ENCODE assay signal across 22 mouse cellular contexts in the genomic region with DNA sequence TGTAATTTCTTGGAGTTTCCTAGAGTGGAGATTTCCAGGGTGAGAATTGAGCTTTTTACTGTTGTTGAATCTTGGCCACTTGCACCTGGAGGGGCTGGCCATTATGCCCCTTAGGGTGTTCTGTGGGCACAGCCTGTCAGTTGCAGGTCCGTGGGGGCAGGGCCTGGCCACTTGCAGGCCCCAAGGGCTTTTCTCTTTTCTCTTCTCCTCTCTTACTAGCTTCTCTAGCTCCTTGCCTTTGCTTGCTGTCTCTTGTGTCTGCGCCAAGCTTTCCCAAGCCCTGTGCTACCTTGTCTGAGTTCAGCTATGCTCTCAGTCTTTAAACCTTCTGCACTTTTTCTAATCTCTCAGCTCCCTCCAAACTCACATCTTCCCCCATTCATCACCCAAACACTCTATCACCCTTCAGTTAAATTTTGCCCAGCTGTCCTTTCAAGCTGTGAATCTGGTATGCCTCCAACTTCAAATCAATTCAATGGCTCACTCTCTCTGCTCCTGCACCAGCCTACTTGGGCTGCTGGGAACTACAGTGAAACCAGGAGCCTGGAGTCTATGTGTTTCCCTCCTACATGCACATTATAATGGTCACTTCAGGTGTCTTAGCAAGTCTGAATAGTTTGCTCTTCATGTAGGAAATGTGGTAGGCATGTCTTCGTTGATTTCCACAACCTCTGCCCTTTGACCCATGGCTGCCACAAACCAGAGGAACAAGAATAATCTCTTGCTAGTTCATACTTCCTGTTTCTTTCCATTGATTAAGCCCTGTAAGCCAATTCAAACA. TPM values are rescaled to one million over a fixed set of nuclear protein-coding genes. Genes with fewer than 3 reads are reported as not detected.
DNase-seq lines count a peak whose midpoint lies in the region; ATAC-seq and TF ChIP-seq lines count a peak whose summit lies in the region.
"Had no signal": no experiment of that assay in that cellular context is flagged by ENCODE, and none has a peak within 500 bp of the region (broad histone marks: within the 10 kb centered on the region; RNA-seq: fewer than 3 reads in every experiment).

No protein-coding gene starts in this region.

- WGBS in intestine, postnatal 0 days = 60% methylated on average over 3 of the region's 3 CpGs
- 60% methylated on average over 3 of the region's 3 CpGs for WGBS in stomach, postnatal 0 days

- H3K4me2 ChIP-seq in intestine, postnatal 0 days (replicated peaks; ENCODE audit: low read depth) = no peak overlapping the region
- no peak overlapping the region for H3K4me2 ChIP-seq in stomach, postnatal 0 days (replicated peaks; ENCODE audit: low read depth)
- H3K4me2 ChIP-seq: lung, embryonic 14.5 days; stomach, embryonic 15.5 days had no signal

- H3K36me3 ChIP-seq in intestine, postnatal 0 days (ENCODE audit: control insufficient read depth, insufficient read depth) = no peaks in the 10 kb centered on the region
- H3K36me3 ChIP-seq in stomach, postnatal 0 days (ENCODE audit: control insufficient read depth, insufficient read depth, low read length) = no peaks in the 10 kb centered on the region
- H3K36me3 ChIP-seq: forebrain, embryonic 10.5 days; midbrain, embryonic 10.5 days; stomach, embryonic 15.5 days had no signal

- no peak overlapping the region for H3K4me3 ChIP-seq in left cerebral cortex, adult 2 months
- no peak overlapping the region for H3K4me3 ChIP-seq in intestine, postnatal 0 days (ENCODE audit: low read depth, low read length)
- H3K4me3 ChIP-seq in stomach, postnatal 0 days (ENCODE audit: low read depth, low read length) = no peak overlapping the region
- H3K4me3 ChIP-seq: forebrain, embryonic 10.5 days; heart, adult 2 months; midbrain, embryonic 10.5 days; stomach, embryonic 15.5 days had no signal

- peaks cover 8% of the 10 kb centered on the region for H3K4me1 ChIP-seq in intestine, postnatal 0 days (replicated peaks; ENCODE audit: control insufficient read depth, insufficient read depth, low read length)
- H3K4me1 ChIP-seq in stomach, postnatal 0 days (replicated peaks; ENCODE audit: control insufficient read depth, insufficient read depth) = no peaks in the 10 kb centered on the region
- H3K4me1 ChIP-seq: forebrain, embryonic 10.5 days; midbrain, embryonic 10.5 days; stomach, embryonic 15.5 days had no signal

- H3K9ac ChIP-seq in intestine, postnatal 0 days (ENCODE audit: low read depth, low read length) = no peak overlapping the region
- H3K9ac ChIP-seq in stomach, postnatal 0 days (ENCODE audit: low read length) = no peak overlapping the region
- H3K9ac ChIP-seq: lung, embryonic 14.5 days; stomach, embryonic 15.5 days had no signal

- intact Hi-C loops in left cerebral cortex, adult 2 months (cut with DNase I) = no loop called here

- peak overlapping the region; percentile 62; the same call in 1 of the 2 replicates for H3K27ac ChIP-seq in left cerebral cortex, adult 2 months
- peak overlapping the region; percentile 71 for H3K27ac ChIP-seq in intestine, postnatal 0 days (ENCODE audit: low read depth, low read length)
- 0 out of 2 replicates have a peak overlapping the region, but pooled peaks have one; percentile 13 for H3K27ac ChIP-seq in stomach, postnatal 0 days (replicated peaks)
- H3K27ac ChIP-seq: forebrain, embryonic 10.5 days; heart, adult 2 months; hindbrain, postnatal 0 days; midbrain, embryonic 10.5 days; stomach, embryonic 15.5 days had no signal

- H3K27me3 ChIP-seq in intestine, postnatal 0 days (replicated peaks; ENCODE audit: control insufficient read depth, insufficient read depth, low read length) = no peaks in the 10 kb centered on the region
- no peaks in the 10 kb centered on the region for H3K27me3 ChIP-seq in stomach, postnatal 0 days (ENCODE audit: control insufficient read depth, insufficient read depth, low read length)
- H3K27me3 ChIP-seq: stomach, embryonic 15.5 days had no signal

- no peak for TF ChIP-seq EP300 in stomach, postnatal 0 days (optimal IDR thresholded peaks at IDR 0.05)

- no peak for DNase-seq in left cerebral cortex, adult 2 months (ENCODE audit: extremely low spot score in 1 of 2, low spot score in 2 of 2)
- no peak for DNase-seq in left cerebral cortex, adult 9 months (ENCODE audit: low spot score in 2 of 2)
- peak; percentile 13 to 44 for DNase-seq in urinary bladder, postnatal 4 days (ENCODE audit: low spot score in 2 of 2)
- DNase-seq in urinary bladder, adult 18-20 months (ENCODE audit: low spot score in 2 of 2) = no peak
- no peak for DNase-seq in stomach, postnatal 0 days (ENCODE audit: low spot score)
- no peak for DNase-seq in adrenal gland, adult 2 months
- DNase-seq in cerebellum, adult 8-10 months = no peak
- DNase-seq: adrenal gland, adult 8-10 months; cerebellum, adult 11-12 months; cerebellum, postnatal 25 days; gastrocnemius, postnatal 10 days; heart, adult 2 months; heart, postnatal 4 days; kidney, postnatal 36 days; lung, embryonic 14.5 days; lung, postnatal 36 days; thymus, adult 2 months had no signal

- no peaks in the 10 kb centered on the region for H3K9me3 ChIP-seq in intestine, postnatal 0 days (ENCODE audit: control insufficient read depth)
- H3K9me3 ChIP-seq in stomach, postnatal 0 days (ENCODE audit: control insufficient read depth, low read length) = no peaks in the 10 kb centered on the region
- H3K9me3 ChIP-seq: forebrain, embryonic 10.5 days; midbrain, embryonic 10.5 days; stomach, embryonic 15.5 days had no signal

- no peak for TF ChIP-seq CTCF in left cerebral cortex, adult 2 months (IDR thresholded peaks at IDR 0.05)
- no peak for TF ChIP-seq CTCF in intestine, postnatal 0 days (IDR thresholded peaks at IDR 0.05; ENCODE audit: low read depth)
- no peak for TF ChIP-seq CTCF in stomach, postnatal 0 days (IDR thresholded peaks at IDR 0.05; ENCODE audit: low read depth)

- ATAC-seq in intestine, postnatal 0 days = no peak
- no peak for ATAC-seq in stomach, postnatal 0 days (ENCODE audit: low FRiP score, low TSS enrichment)
- ATAC-seq: hindbrain, postnatal 0 days had no signal

RNA-seq across cellular contexts. Expression of a gene that starts 5.7 kb away (rescaled TPM):
- 10 to 100 TPM; 13.9 to 15.6 TPM for total RNA-seq in left cerebral cortex, adult 2 months (2021)
- 9.7 and 11.1 TPM in 2 replicates for polyA plus RNA-seq in intestine, postnatal 0 days (2015; fragmentation: Nextera tagmentation; extraction: Ambion mirVana)
- 5.0 and 7.5 TPM in 2 replicates for polyA plus RNA-seq in stomach, postnatal 0 days (2015; fragmentation: Nextera tagmentation; extraction: Ambion mirVana)
- 10 to 100 TPM; 36.2 to 55.3 TPM for total RNA-seq in adrenal gland, adult 2 months (2021)
- 39.5 and 42.7 TPM in 2 replicates for polyA plus RNA-seq in adrenal gland, adult 2 months (2012; rRNA removed)

Comparison
In these comparisons a context has a peak if more than half of its experiments do, and no peak if none do; other contexts are left out.
1. DNase-seq: peak in urinary bladder, postnatal 4 days (2 of 2); none in left cerebral cortex, adult 2 months (0 of 2), left cerebral cortex, adult 9 months (0 of 2), urinary bladder, adult 18-20 months (0 of 2), stomach, postnatal 0 days (single experiment), adrenal gland, adult 2 months (single experiment) and cerebellum, adult 8-10 months (single experiment).
2. H3K27ac ChIP-seq: peak in every context shown above with its lines; median percentile 71 in intestine, postnatal 0 days; 62 in left cerebral cortex, adult 2 months; 13 in stomach, postnatal 0 days.